Mouse (Mus musculus) heart, embryonic 15.5 days (tissue): ENCODE measurements around the gene Rbm33. TPM values are rescaled to one million over a fixed set of nuclear protein-coding genes. Genes with fewer than 3 reads are reported as not detected.

Experiments used
- ATAC-seq: fragments of 200-750 bp; cut with Nextera tagmentation; replicated peaks from 2 replicates; pipeline ENCODE4 v1.8.0; 2017; ENCODE audit warnings: low read depth, moderate TSS enrichment; ENCODE audit not compliant: insufficient number of reproducible peaks, insufficient read depth, low FRiP score
- H3K27ac ChIP-seq: fragments of 300-500 bp; sonication (generic); 2 replicates; pipeline ENCODE4 v1.5.1; 2015; ENCODE audit warnings: mild to moderate bottlenecking, inconsistent platforms
- H3K27me3 ChIP-seq: fragments of 300-500 bp; sonication (generic); 2 replicates; pipeline ENCODE4 v1.6.1; 2015; ENCODE audit warnings: inconsistent platforms
- H3K36me3 ChIP-seq: fragments of 300-500 bp; sonication (generic); 2 replicates; pipeline ENCODE4 v1.6.1; 2015; ENCODE audit warnings: mild to moderate bottlenecking, inconsistent platforms
- H3K4me1 ChIP-seq: fragments of 300-500 bp; sonication (generic); replicated peaks from 2 replicates; pipeline ENCODE4 v1.6.1; 2015; ENCODE audit warnings: inconsistent platforms
- H3K4me2 ChIP-seq: fragments of 300-500 bp; sonication (generic); 2 replicates; pipeline ENCODE4 v1.6.1; 2015; ENCODE audit warnings: inconsistent platforms, mild to moderate bottlenecking, moderate library complexity
- H3K4me3 ChIP-seq: fragments of 300-500 bp; sonication (generic); 2 replicates; pipeline ENCODE4 v1.5.1; 2015; ENCODE audit warnings: mild to moderate bottlenecking, inconsistent platforms
- H3K9ac ChIP-seq: fragments of 300-500 bp; sonication (generic); 2 replicates; pipeline ENCODE4 v1.6.1; 2015; ENCODE audit warnings: mild to moderate bottlenecking, inconsistent platforms
- H3K9me3 ChIP-seq: fragments of 300-500 bp; sonication (generic); replicated peaks from 2 replicates; pipeline ENCODE4 v1.6.1; 2016; ENCODE audit warnings: inconsistent platforms
- WGBS: fragments of 180-500 bp; shearing (Covaris S2); methylation state at CpG from one replicate; pipeline ENCODE4 v1.1.7; 2015; ENCODE audit warnings: mixed read lengths; 5-methylcytosine and 5-hydroxymethylcytosine counted together
- polyA plus RNA-seq: library from polyadenylated mRNA; unstranded; fragments of >200 nt; fragmentation: Nextera tagmentation; extraction: Ambion mirVana; gene quantifications from 2 replicates; pipeline ENCODE4 v1.2.1, GENCODE M21; 2015

Gene Rbm33
- polyA plus RNA-seq, 1 experiment from 2014 or later = 9.3 TPM

DNA sequence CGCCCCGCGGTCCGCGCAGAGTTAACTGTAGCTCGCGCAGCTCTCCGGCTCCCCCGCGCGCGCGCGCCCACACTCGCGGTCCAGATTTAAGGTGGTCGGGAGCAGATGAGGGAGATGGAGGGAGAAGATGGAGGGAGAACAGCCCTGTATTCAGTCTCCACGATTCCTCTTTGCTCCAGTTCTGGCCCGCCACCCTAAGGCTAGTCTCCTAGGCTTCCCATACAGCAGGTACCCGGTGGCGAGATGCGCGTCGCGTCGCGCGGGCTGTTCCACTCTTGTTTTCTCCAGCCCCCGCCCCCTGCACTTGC is 148.1 kb downstream of the Rbm33 start:
- Histone ChIP-seq H3K4me2 (peak overlapping the region; percentile 89), H3K4me3 (peak overlapping the region; percentile 52), H3K27ac (no peak overlapping the region), H3K36me3 (no peaks in the 10 kb centered on the region), H3K9me3 (no peaks in the 10 kb centered on the region), H3K4me1 (peaks cover 35% of the 10 kb centered on the region), H3K9ac (no peak overlapping the region), H3K27me3 (peaks cover 100% of the 10 kb centered on the region)
- under 1% methylated on average over 25 of the region's 29 CpGs for WGBS
- ATAC-seq = no peak

DNA sequence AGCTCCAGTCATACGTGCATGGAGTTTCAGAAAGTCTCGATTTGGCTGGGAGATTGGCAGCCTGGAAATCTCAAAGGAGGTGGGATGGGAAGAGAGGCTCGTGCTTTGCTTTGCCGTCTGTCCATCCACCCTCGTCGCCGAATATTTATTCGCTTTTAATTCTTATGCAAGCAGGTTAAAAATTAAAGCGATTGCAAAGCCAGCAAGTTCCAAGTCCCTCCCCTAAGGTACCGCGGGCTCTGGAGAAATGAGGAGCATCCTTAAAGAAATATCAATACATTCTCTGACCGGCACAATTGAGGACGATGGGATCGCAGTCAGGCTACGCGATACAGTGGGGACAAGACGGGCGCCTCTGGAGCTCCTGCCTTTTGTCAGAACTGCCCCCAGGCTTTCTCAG is 148.6 kb downstream of the Rbm33 start:
- Histone ChIP-seq H3K4me2 (peak overlapping the region; percentile 89), H3K4me3 (peak overlapping the region; percentile 52), H3K4me1 (peaks cover 32% of the 10 kb centered on the region), H3K27ac (no peak overlapping the region), H3K27me3 (peaks cover 99% of the 10 kb centered on the region), H3K36me3 (no peaks in the 10 kb centered on the region), H3K9ac (no peak overlapping the region), H3K9me3 (no peaks in the 10 kb centered on the region)
- WGBS = under 1% methylated on average over 18 of the region's 18 CpGs
- ATAC-seq = no peak

DNA sequence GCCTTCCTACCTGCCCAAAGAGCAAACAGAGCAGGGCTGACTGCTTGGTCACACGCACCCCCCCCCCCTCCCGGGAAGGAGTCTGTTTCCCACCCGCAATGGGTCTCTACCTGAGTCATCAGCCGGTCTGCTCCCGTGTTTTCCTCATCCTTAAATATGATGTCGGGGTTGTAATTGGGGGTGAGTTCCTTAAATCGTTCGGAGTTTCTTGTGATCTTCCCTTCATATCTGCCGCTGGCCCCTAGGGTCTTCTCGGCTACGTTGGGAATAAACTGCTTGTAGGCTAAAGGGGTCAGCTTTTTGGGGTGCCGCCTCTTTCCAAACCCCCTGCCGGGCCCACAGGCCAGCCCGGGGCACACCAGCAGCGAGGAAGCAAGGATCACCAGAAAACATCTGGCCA is 149.4 kb downstream of the Rbm33 start:
- ATAC-seq = no peak
- H3K27me3 ChIP-seq = peaks cover 98% of the 10 kb centered on the region
- H3K9me3 ChIP-seq = no peaks in the 10 kb centered on the region
- peak overlapping the region; percentile 57 for H3K4me2 ChIP-seq
- peak overlapping the region; percentile 52 for H3K4me3 ChIP-seq
- WGBS = 2% methylated on average over 15 of the region's 15 CpGs
- peaks cover 30% of the 10 kb centered on the region for H3K4me1 ChIP-seq
- no peaks in the 10 kb centered on the region for H3K36me3 ChIP-seq
- no peak overlapping the region for H3K9ac ChIP-seq
- no peak overlapping the region for H3K27ac ChIP-seq

DNA sequence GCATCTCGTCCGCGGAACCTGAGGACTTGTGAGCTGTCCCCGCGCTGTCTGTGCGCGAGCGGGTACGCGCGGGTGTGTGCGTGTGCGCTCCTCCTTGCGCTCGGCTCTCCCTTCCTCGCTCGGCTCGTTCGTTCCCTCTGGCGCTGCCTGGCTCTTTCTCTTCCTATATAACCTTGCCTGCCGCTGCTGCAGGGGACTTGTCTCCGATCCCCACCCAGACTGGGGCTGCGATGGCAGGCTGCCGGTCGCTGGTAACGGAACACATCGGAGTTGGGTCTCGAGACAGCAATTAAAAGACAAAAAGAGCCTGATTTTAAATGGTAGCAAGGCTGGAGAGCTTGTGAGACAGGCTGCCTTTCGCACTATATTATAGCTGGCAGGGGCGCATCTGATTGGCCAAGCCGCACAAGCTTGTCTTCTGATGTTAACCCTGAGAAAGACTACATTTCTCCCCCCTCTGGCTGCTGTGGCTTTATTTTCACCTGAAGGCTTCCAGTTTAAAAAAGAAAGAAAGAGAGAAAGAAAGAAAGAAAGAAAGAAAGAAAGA is 149.9 kb downstream of the Rbm33 start, which contains the start of gene Shh:
Shh (minus strand) TSS at position 497 of the 547 bp plus-strand sequence.
- H3K27me3 ChIP-seq = peaks cover 95% of the 10 kb centered on the region
- ATAC-seq = no peak
- 2% methylated on average over 31 of the region's 31 CpGs for WGBS
- peak within 1 kb of the TSS; percentile 57 for H3K4me2 ChIP-seq
- H3K9ac ChIP-seq = no peak within 1 kb of the TSS
- H3K36me3 ChIP-seq = no peaks in the 10 kb centered on the region
- H3K27ac ChIP-seq = no peak within 1 kb of the TSS
- H3K4me3 ChIP-seq = peak within 1 kb of the TSS; percentile 52
- no peaks in the 10 kb centered on the region for H3K9me3 ChIP-seq
- H3K4me1 ChIP-seq = peaks cover 30% of the 10 kb centered on the region

Other genes starting within 250 kb of the Rbm33 start
- 23.3 and 30.7 TPM in 2 replicates for gene Insig1, start 245.8 kb upstream of the Rbm33 start, polyA plus RNA-seq
- not detected in 2 replicates for gene En2, start 151.4 kb upstream of the Rbm33 start, polyA plus RNA-seq
- gene Cnpy1, start 71.3 kb upstream of the Rbm33 start, polyA plus RNA-seq = not detected in 2 replicates
- gene Shh, start 150.1 kb downstream of the Rbm33 start, polyA plus RNA-seq = 0.34 and 0.71 TPM in 2 replicates